Mouse (Mus musculus): ENCODE measurements around the gene Bola1. TPM values are rescaled to one million over a fixed set of nuclear protein-coding genes. Genes with fewer than 3 reads are reported as not detected.
A peak's percentile ranks its signal among the peaks of the same experiment; 100 is the strongest.

Bola1 gene
- total and polyA plus RNA-seq, 2 experiments = 44.0 to 68.7 TPM

GRCm38 (mm10) chr3:96264404-96264949 is 45.0 kb upstream of the Bola1 start:
- no peak for TF ChIP-seq CTCF (IDR thresholded peaks at IDR 0.05; ENCODE audit: low read depth, low read length)
- TF ChIP-seq POLR2A (IDR thresholded peaks at IDR 0.05; ENCODE audit: extremely low read depth, insufficient read depth, low read length) = no peak
- Histone ChIP-seq H3K36me3 (ENCODE audit: control insufficient read depth, insufficient read depth, low read length) (no peaks in the 10 kb centered on the region), H3K79me2 (ENCODE audit: control insufficient read depth, insufficient read depth, low read length) (no peaks in the 10 kb centered on the region), H3K4me3 (ENCODE audit: insufficient read depth, low read depth, low read length) (no peak overlapping the region), H3K27me3 (ENCODE audit: control insufficient read depth, insufficient read depth, low read length) (no peaks in the 10 kb centered on the region), H3K9ac (ENCODE audit: low read depth, low read length) (no peak overlapping the region), H3K27ac (replicated peaks; ENCODE audit: insufficient read depth, low read depth, low read length) (peak overlapping the region; percentile 92), H3K4me1 (ENCODE audit: control insufficient read depth, insufficient read depth, low read length) (peaks cover 12% of the 10 kb centered on the region; the same call in 1 of the 2 replicates)
- WGBS = 67% methylated on average over 7 of the region's 7 CpGs
- DNase-seq (ENCODE audit: extremely low read depth, low read depth, low spot score) = no peak

DNA sequence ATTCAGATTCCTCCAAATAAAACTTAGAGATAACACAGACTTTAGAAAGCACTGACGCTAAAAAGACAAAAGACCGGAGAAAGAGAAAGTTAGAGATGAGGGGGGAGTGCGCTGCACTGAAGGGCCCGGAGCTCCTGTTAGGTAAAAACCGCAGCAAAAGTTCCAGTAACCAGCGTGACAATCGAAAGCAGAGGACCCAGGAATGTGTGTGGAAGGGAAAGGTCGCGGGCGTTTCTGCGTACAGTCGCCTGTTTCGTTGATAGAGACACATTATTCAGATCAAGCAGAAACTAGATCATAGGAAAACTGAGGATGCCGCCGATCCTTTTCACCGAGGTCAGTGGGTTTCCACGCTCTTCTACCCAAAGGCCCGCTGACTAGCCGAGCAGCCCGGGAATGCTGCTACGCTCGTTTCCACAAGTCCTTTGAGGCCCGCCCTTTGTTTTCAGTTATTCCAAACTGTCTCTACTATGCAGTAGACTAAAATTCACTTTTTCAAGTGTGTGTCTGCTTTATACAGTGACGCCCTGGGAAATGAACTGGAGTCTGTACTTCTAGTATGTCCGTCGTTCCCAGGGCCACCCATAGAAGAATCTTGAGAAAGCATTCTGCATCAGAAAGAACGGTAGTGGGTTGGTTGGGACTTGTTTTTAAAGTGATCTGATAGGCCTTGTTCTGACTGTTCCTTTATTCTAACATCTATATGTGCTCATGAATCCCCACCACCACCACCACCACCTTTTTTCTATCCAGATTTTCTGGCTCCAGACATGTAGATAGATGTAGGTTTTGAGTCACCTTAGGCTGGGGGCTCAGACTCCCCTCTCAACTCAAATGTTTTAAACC is 44.3 kb upstream of the Bola1 start:
- Histone ChIP-seq H3K27me3 (ENCODE audit: control insufficient read depth, insufficient read depth, low read length) (no peaks in the 10 kb centered on the region), H3K9ac (ENCODE audit: low read depth, low read length) (peak overlapping the region; percentile 67), H3K79me2 (ENCODE audit: control insufficient read depth, insufficient read depth, low read length) (no peaks in the 10 kb centered on the region), H3K4me3 (ENCODE audit: insufficient read depth, low read depth, low read length) (peak overlapping the region; percentile 38), H3K4me1 (ENCODE audit: control insufficient read depth, insufficient read depth, low read length) (peaks cover 12% of the 10 kb centered on the region; the same call in 1 of the 2 replicates), H3K36me3 (ENCODE audit: control insufficient read depth, insufficient read depth, low read length) (no peaks in the 10 kb centered on the region), H3K27ac (replicated peaks; ENCODE audit: insufficient read depth, low read depth, low read length) (peak overlapping the region; percentile 92)
- 2% methylated on average over 27 of the region's 27 CpGs for WGBS
- TF ChIP-seq POLR2A (IDR thresholded peaks at IDR 0.05; ENCODE audit: extremely low read depth, insufficient read depth, low read length) (no peak), CTCF (IDR thresholded peaks at IDR 0.05; ENCODE audit: low read depth, low read length) (no peak)
- DNase-seq (ENCODE audit: extremely low read depth, low read depth, low spot score) = no peak

DNA sequence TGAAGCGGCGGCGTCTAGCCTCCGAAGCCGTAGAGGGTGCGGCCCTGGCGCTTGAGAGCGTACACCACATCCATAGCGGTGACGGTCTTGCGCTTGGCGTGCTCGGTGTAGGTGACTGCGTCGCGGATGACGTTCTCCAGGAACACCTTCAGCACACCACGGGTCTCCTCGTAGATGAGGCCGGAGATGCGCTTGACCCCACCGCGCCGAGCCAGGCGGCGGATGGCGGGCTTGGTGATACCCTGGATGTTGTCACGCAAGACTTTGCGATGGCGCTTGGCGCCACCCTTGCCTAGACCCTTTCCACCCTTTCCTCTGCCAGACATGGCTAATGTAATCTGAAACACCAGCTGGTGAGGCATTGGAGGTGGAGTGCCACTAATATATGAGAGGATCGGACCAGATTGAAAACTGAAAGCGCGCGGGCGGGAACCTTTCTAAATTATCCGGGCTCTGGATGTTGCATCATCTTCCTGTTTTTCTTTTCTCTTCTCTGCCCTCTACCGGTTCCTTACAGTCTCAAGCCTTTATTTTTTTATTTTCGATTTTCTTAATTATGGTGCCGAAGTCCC is 43.6 kb upstream of the Bola1 start, which contains the start of gene Hist2h4:
Hist2h4 (minus strand) TSS at position 333 of the 572 bp plus-strand sequence.
- no peaks in the 10 kb centered on the region for H3K36me3 ChIP-seq (ENCODE audit: control insufficient read depth, insufficient read depth, low read length)
- peak; percentile 88 for DNase-seq (ENCODE audit: extremely low read depth, low read depth, low spot score)
- peak; percentile 96 for TF ChIP-seq POLR2A (IDR thresholded peaks at IDR 0.05; ENCODE audit: extremely low read depth, insufficient read depth, low read length)
- no peak; the same call in 1 of the 2 replicates for TF ChIP-seq CTCF (IDR thresholded peaks at IDR 0.05; ENCODE audit: low read depth, low read length)
- H3K9ac ChIP-seq (ENCODE audit: low read depth, low read length) = peak within 1 kb of the TSS; percentile 82
- H3K27ac ChIP-seq (replicated peaks; ENCODE audit: insufficient read depth, low read depth, low read length) = peak within 1 kb of the TSS; percentile 92
- H3K4me1 ChIP-seq (ENCODE audit: control insufficient read depth, insufficient read depth, low read length) = peaks cover 12% of the 10 kb centered on the region; the same call in 1 of the 2 replicates
- H3K79me2 ChIP-seq (ENCODE audit: control insufficient read depth, insufficient read depth, low read length) = no peaks in the 10 kb centered on the region
- peak within 1 kb of the TSS; percentile 74 for H3K4me3 ChIP-seq (ENCODE audit: insufficient read depth, low read depth, low read length)
- H3K27me3 ChIP-seq (ENCODE audit: control insufficient read depth, insufficient read depth, low read length) = no peaks in the 10 kb centered on the region
- under 1% methylated on average over 40 of the region's 40 CpGs for WGBS

DNA sequence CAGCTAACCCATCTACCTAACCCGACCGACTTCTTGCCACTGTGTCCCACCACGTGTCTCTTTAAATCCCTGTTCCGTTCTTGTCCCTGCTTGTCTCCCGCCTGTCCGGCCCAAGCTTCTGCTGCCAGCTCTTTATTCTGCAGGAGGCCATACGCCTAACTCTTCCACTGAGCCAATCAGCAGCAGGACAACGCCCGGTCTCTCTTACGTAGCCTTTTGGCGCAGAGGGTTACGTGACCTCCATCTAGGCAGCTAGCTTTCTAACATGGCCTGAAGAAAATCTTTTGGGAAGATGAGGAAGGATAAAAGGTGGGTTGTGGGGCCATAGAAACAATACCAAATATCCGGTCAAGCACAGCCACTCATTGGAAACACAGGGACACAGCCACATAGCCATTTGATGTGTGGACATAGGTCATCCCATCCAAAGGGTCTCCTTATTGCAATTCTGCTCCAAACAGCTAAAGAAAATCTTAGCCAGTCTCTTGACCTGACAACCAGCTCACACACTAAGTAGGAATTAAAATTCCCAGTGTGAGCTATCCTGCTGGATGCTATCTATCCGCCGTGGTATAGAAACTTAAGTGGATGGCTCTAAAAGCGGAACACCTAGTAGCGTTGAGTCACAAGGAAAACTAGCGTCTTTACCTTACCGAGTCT is 42.8 kb upstream of the Bola1 start:
- WGBS = under 1% methylated on average over 19 of the region's 19 CpGs
- H3K79me2 ChIP-seq (ENCODE audit: control insufficient read depth, insufficient read depth, low read length) = no peaks in the 10 kb centered on the region
- peak overlapping the region; percentile 82 for H3K9ac ChIP-seq (ENCODE audit: low read depth, low read length)
- peak; percentile 91 for DNase-seq (ENCODE audit: extremely low read depth, low read depth, low spot score)
- no peaks in the 10 kb centered on the region for H3K27me3 ChIP-seq (ENCODE audit: control insufficient read depth, insufficient read depth, low read length)
- no peaks in the 10 kb centered on the region for H3K36me3 ChIP-seq (ENCODE audit: control insufficient read depth, insufficient read depth, low read length)
- peak overlapping the region; percentile 74 for H3K4me3 ChIP-seq (ENCODE audit: insufficient read depth, low read depth, low read length)
- peak overlapping the region; percentile 79 for H3K27ac ChIP-seq (replicated peaks; ENCODE audit: insufficient read depth, low read depth, low read length)
- peak; percentile 59; the same call in 1 of the 2 replicates for TF ChIP-seq POLR2A (IDR thresholded peaks at IDR 0.05; ENCODE audit: extremely low read depth, insufficient read depth, low read length)
- no peak for TF ChIP-seq CTCF (IDR thresholded peaks at IDR 0.05; ENCODE audit: low read depth, low read length)
- H3K4me1 ChIP-seq (ENCODE audit: control insufficient read depth, insufficient read depth, low read length) = peaks cover 9% of the 10 kb centered on the region; the same call in 1 of the 2 replicates

DNA sequence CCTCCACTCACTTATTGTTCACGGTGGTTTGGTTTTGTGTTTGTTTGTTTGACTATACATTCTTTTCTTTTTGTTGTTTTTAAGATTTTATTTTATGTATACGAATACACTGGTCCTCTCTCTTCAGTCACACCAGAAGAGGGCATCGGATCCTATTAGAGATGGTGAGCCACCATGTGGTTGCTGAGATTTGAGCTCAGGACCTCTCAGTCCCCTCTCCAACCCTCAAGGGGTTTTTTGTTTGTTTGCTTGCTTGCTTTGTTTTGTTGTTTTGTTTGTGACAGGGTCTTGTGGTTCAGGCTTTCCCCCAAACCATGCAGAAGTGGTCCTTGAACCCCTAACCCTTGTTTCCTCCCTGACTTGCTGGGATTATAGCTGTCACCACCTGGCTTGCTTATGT is 42.1 kb upstream of the Bola1 start:
- H3K27me3 ChIP-seq (ENCODE audit: control insufficient read depth, insufficient read depth, low read length) = no peaks in the 10 kb centered on the region
- peak overlapping the region; percentile 36 for H3K27ac ChIP-seq (replicated peaks; ENCODE audit: insufficient read depth, low read depth, low read length)
- H3K9ac ChIP-seq (ENCODE audit: low read depth, low read length) = peak overlapping the region; percentile 53
- no peaks in the 10 kb centered on the region for H3K36me3 ChIP-seq (ENCODE audit: control insufficient read depth, insufficient read depth, low read length)
- no peak overlapping the region for H3K4me3 ChIP-seq (ENCODE audit: insufficient read depth, low read depth, low read length)
- peaks cover 9% of the 10 kb centered on the region; the same call in 1 of the 2 replicates for H3K4me1 ChIP-seq (ENCODE audit: control insufficient read depth, insufficient read depth, low read length)
- DNase-seq (ENCODE audit: extremely low read depth, low read depth, low spot score) = no peak
- H3K79me2 ChIP-seq (ENCODE audit: control insufficient read depth, insufficient read depth, low read length) = no peaks in the 10 kb centered on the region
- TF ChIP-seq CTCF (IDR thresholded peaks at IDR 0.05; ENCODE audit: low read depth, low read length) = no peak
- TF ChIP-seq POLR2A (IDR thresholded peaks at IDR 0.05; ENCODE audit: extremely low read depth, insufficient read depth, low read length) = no peak
- WGBS = 65% methylated on average over 3 of the region's 3 CpGs
